Mouse (Mus musculus): ENCODE measurements around the gene Adprm. TPM values are rescaled to one million over a fixed set of nuclear protein-coding genes. Genes with fewer than 3 reads are reported as not detected.

Gene Adprm
- polyA plus RNA-seq, 1 experiment from 2014 or later: 35.3 TPM

DNA sequence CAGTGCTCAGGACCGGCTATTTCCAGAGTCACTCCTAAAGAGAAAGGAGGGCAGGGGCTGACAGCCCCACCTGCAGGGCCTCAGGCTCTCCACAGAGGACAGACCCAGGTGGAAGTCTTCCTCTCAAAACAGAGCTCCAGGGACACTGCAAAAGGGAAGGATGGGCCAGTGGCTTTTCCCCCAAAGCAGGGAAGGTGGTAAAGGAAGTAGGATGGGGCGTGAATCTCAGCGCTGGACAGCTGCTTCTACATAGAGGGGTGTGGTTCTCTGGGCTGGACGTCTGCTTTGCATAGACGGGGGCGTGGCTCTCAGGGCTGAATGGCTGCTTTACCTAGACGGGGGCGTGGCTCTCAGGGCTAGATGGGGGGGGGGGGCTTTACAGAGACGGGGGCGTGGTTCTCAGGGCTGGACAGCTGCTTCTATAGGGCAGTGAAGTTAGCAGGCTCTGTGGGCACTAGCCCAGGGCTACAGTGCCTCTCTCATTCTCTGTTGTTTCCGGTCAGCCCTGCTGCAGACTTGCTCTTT lies 28.8 kb upstream of the Adprm start:
- Histone ChIP-seq H3K4me2 (ENCODE audit: low read depth, severe bottlenecking) (no peak overlapping the region), H3K27ac (replicated peaks; ENCODE audit: low read depth, low read length) (no peak overlapping the region), H3K9me3 (ENCODE audit: control insufficient read depth, low read length) (no peaks in the 10 kb centered on the region), H3K4me3 (ENCODE audit: low read depth, low read length) (no peak overlapping the region), H3K9ac (ENCODE audit: low read length) (no peak overlapping the region), H3K27me3 (ENCODE audit: control insufficient read depth, insufficient read depth, low read length) (peaks cover 13% of the 10 kb centered on the region), H3K36me3 (ENCODE audit: control insufficient read depth, insufficient read depth, low read length) (no peaks in the 10 kb centered on the region), H3K4me1 (ENCODE audit: control insufficient read depth, insufficient read depth, low read length) (no peaks in the 10 kb centered on the region)
- peak; percentile 80 for ATAC-seq (ENCODE audit: insufficient number of reproducible peaks, low FRiP score, low TSS enrichment, low read depth)
- 5% methylated on average over 11 of the region's 11 CpGs for WGBS
- DNase-seq (ENCODE audit: low spot score): peak; percentile 75

DNA sequence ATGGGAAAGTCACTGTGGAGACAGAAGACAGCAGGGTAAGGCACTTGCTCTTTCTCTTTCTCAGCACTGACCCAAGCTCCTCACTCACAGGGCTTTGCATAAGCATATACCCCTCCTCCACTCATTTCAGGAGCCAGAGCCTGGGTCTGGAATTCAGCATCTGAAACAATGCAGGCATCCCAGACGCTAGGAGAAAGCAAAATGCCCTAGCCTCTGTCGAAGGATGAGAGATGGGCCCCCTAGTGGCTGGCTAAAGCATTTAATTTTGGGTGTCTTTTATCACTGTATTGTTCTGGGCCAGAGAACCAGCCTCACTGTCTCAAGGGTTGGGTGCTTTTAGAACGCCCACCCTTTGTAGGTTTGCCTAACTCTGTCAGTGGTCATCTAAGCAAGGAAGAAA lies 27.8 kb upstream of the Adprm start:
- no peak overlapping the region for H3K4me2 ChIP-seq (ENCODE audit: low read depth, severe bottlenecking)
- 5% methylated on average over 3 of the region's 3 CpGs for WGBS
- H3K36me3 ChIP-seq (ENCODE audit: control insufficient read depth, insufficient read depth, low read length): no peaks in the 10 kb centered on the region
- H3K4me3 ChIP-seq (ENCODE audit: low read depth, low read length): no peak overlapping the region
- no peak overlapping the region for H3K9ac ChIP-seq (ENCODE audit: low read length)
- DNase-seq (ENCODE audit: low spot score): peak; percentile 75
- H3K27ac ChIP-seq (replicated peaks; ENCODE audit: low read depth, low read length): no peak overlapping the region
- H3K9me3 ChIP-seq (ENCODE audit: control insufficient read depth, low read length): no peaks in the 10 kb centered on the region
- H3K4me1 ChIP-seq (ENCODE audit: control insufficient read depth, insufficient read depth, low read length): no peaks in the 10 kb centered on the region
- ATAC-seq (ENCODE audit: insufficient number of reproducible peaks, low FRiP score, low TSS enrichment, low read depth): no peak
- H3K27me3 ChIP-seq (ENCODE audit: control insufficient read depth, insufficient read depth, low read length): peaks cover 13% of the 10 kb centered on the region

DNA sequence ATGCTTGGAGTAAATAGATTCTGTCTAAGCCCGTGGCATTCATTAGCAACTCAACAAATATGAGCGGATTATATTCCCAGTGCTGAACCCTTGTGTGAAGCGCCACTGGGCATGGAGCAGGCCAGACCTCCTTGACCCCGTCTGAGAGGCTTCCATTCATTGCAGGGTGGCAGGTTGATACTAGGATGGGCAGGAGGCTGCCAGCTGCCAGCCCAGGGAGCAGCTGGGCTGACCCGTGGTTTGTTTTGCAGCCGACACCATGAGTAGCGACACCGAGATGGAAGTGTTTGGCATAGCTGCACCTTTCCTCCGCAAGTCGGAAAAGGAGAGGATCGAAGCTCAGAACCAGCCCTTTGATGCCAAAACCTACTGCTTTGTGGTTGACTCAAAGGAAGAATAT lies 27.3 kb upstream of the Adprm start:
- Histone ChIP-seq H3K4me2 (ENCODE audit: low read depth, severe bottlenecking) (no peak overlapping the region), H3K4me3 (ENCODE audit: low read depth, low read length) (no peak overlapping the region), H3K27ac (replicated peaks; ENCODE audit: low read depth, low read length) (no peak overlapping the region), H3K27me3 (ENCODE audit: control insufficient read depth, insufficient read depth, low read length) (peaks cover 9% of the 10 kb centered on the region), H3K9me3 (ENCODE audit: control insufficient read depth, low read length) (no peaks in the 10 kb centered on the region), H3K36me3 (ENCODE audit: control insufficient read depth, insufficient read depth, low read length) (no peaks in the 10 kb centered on the region), H3K4me1 (ENCODE audit: control insufficient read depth, insufficient read depth, low read length) (no peaks in the 10 kb centered on the region), H3K9ac (ENCODE audit: low read length) (no peak overlapping the region)
- no peak for ATAC-seq (ENCODE audit: insufficient number of reproducible peaks, low FRiP score, low TSS enrichment, low read depth)
- no peak for DNase-seq (ENCODE audit: low spot score)
- WGBS: 79% methylated on average over 11 of the region's 11 CpGs

DNA sequence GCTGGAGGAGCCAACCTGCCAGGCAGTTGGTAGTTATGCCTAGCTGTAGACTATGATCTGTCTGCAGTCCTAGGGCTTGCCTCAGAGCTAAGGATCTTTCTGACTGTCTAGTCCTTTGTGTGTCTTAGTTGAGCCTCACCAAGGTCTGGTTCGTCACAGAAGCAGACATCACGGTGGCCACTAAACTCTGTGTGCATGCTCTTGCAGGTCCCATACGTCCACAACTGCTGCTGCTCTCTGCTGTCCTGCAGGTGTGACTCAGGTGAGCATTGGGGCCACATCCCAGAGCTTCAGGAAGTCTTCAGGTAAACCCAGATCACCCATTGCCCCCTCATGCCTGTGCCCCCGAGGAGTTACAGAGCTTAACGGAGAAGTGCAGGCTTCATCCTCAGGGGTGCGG lies 26.5 kb upstream of the Adprm start:
- H3K4me3 ChIP-seq (ENCODE audit: low read depth, low read length): no peak overlapping the region
- H3K27me3 ChIP-seq (ENCODE audit: control insufficient read depth, insufficient read depth, low read length): peaks cover under 1% of the 10 kb centered on the region
- no peak overlapping the region for H3K9ac ChIP-seq (ENCODE audit: low read length)
- no peak for DNase-seq (ENCODE audit: low spot score)
- H3K4me2 ChIP-seq (ENCODE audit: low read depth, severe bottlenecking): no peak overlapping the region
- no peaks in the 10 kb centered on the region for H3K36me3 ChIP-seq (ENCODE audit: control insufficient read depth, insufficient read depth, low read length)
- WGBS: 87% methylated on average over 6 of the region's 6 CpGs
- ATAC-seq (ENCODE audit: insufficient number of reproducible peaks, low FRiP score, low TSS enrichment, low read depth): no peak
- H3K27ac ChIP-seq (replicated peaks; ENCODE audit: low read depth, low read length): no peak overlapping the region
- no peaks in the 10 kb centered on the region for H3K4me1 ChIP-seq (ENCODE audit: control insufficient read depth, insufficient read depth, low read length)
- H3K9me3 ChIP-seq (ENCODE audit: control insufficient read depth, low read length): no peaks in the 10 kb centered on the region

DNA sequence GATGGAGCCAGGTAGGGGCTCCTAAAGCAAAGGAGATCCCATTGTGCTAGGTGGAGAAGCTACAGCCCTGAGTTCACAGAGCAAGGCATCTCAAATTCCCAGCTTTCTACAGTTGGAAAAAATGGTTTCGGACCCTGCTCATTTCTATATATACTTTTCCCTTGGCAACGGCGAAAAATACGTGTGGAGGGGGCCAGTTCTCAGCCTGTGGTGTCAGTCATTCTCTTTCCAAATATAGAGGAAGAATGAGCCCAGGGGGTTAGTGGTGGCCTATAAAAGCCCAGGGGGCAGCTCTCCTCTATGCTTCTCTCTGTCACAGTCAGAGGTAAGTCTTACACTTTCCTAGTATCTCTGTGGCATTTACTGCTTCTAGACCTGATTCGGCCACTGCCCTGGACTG lies 25.6 kb upstream of the Adprm start, which contains the start of gene Myh3:
TSS of gene Myh3 (plus strand) at position 301 of the 400 bp plus-strand sequence.
- WGBS: 89% methylated on average over 5 of the region's 5 CpGs
- Histone ChIP-seq H3K9ac (ENCODE audit: low read length) (no peak within 1 kb of the TSS), H3K27me3 (ENCODE audit: control insufficient read depth, insufficient read depth, low read length) (no peaks in the 10 kb centered on the region), H3K4me3 (ENCODE audit: low read depth, low read length) (no peak within 1 kb of the TSS), H3K36me3 (ENCODE audit: control insufficient read depth, insufficient read depth, low read length) (no peaks in the 10 kb centered on the region), H3K9me3 (ENCODE audit: control insufficient read depth, low read length) (no peaks in the 10 kb centered on the region), H3K4me1 (ENCODE audit: control insufficient read depth, insufficient read depth, low read length) (no peaks in the 10 kb centered on the region), H3K27ac (replicated peaks; ENCODE audit: low read depth, low read length) (no peak within 1 kb of the TSS), H3K4me2 (ENCODE audit: low read depth, severe bottlenecking) (no peak within 1 kb of the TSS)
- ATAC-seq (ENCODE audit: insufficient number of reproducible peaks, low FRiP score, low TSS enrichment, low read depth) (no peak), DNase-seq (ENCODE audit: low spot score) (no peak)

DNA sequence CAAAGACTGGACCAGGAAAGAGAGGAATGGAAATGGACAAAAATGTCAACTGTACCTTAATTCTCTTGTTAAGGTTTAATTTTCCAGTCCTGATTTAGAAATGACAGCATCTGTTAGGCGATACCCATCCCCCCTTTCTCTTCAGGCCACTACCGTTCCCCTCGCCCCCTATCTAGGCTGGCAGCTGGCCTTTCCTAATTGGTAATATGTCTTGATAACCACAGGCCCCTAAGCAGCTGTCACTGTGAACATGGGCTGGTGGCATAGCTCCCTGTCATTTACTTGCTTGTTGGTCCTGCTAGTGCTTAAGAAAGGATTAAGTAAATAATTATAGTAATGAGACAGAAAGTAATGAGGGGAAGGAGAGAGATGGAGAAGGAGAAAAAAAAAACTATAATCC lies 25.0 kb upstream of the Adprm start:
- H3K9me3 ChIP-seq (ENCODE audit: control insufficient read depth, low read length): no peaks in the 10 kb centered on the region
- no peak overlapping the region for H3K4me2 ChIP-seq (ENCODE audit: low read depth, severe bottlenecking)
- no peaks in the 10 kb centered on the region for H3K36me3 ChIP-seq (ENCODE audit: control insufficient read depth, insufficient read depth, low read length)
- 54% methylated on average over 3 of the region's 3 CpGs for WGBS
- DNase-seq (ENCODE audit: low spot score) (no peak), ATAC-seq (ENCODE audit: insufficient number of reproducible peaks, low FRiP score, low TSS enrichment, low read depth) (no peak)
- H3K27ac ChIP-seq (replicated peaks; ENCODE audit: low read depth, low read length): no peak overlapping the region
- H3K9ac ChIP-seq (ENCODE audit: low read length): no peak overlapping the region
- no peaks in the 10 kb centered on the region for H3K27me3 ChIP-seq (ENCODE audit: control insufficient read depth, insufficient read depth, low read length)
- H3K4me1 ChIP-seq (ENCODE audit: control insufficient read depth, insufficient read depth, low read length): no peaks in the 10 kb centered on the region
- no peak overlapping the region for H3K4me3 ChIP-seq (ENCODE audit: low read depth, low read length)

DNA sequence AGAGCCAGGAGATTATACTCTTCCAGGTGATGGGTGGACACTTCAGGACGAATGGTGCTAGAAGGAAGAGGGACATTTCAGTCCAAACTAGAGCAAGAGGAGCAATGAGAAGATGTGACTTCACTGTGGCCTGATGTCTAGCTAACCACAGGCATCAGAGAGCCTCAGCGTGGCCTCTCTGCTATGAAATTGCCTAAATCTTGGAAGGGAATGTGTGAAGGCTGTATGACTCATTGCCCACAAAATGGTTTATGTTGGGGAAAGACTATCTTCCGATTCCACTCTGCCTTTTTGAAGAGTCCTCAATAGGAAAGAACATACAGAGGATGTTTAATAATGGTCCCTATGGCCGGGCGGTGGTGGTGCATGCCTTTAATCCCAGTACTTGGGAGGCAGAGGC lies 24.4 kb upstream of the Adprm start:
- Histone ChIP-seq H3K36me3 (ENCODE audit: control insufficient read depth, insufficient read depth, low read length) (no peaks in the 10 kb centered on the region), H3K4me3 (ENCODE audit: low read depth, low read length) (no peak overlapping the region), H3K4me2 (ENCODE audit: low read depth, severe bottlenecking) (no peak overlapping the region), H3K27me3 (ENCODE audit: control insufficient read depth, insufficient read depth, low read length) (no peaks in the 10 kb centered on the region), H3K27ac (replicated peaks; ENCODE audit: low read depth, low read length) (no peak overlapping the region), H3K9ac (ENCODE audit: low read length) (no peak overlapping the region), H3K9me3 (ENCODE audit: control insufficient read depth, low read length) (no peaks in the 10 kb centered on the region), H3K4me1 (ENCODE audit: control insufficient read depth, insufficient read depth, low read length) (no peaks in the 10 kb centered on the region)
- ATAC-seq (ENCODE audit: insufficient number of reproducible peaks, low FRiP score, low TSS enrichment, low read depth) (no peak), DNase-seq (ENCODE audit: low spot score) (no peak)
- WGBS: 89% methylated on average over 5 of the region's 5 CpGs

DNA sequence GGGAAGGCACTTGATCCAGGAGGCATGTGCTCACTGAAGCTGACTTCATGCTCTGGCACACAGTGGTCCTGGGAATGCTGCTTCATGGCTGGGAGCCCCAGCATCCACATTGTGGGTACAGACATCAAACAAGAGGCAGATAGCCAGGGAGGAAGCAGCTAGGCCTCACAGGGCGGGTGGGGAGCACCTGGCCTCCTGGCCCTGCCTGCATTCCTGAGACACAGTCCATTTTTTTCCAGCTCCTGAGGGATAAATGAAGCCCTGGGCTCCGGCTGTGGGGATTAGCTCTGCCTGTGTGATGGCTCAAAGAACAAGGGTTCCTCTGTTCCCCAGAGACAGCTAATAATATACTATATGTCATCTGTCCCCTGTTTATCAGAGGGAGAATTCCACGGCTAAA lies 22.6 kb upstream of the Adprm start:
- Histone ChIP-seq H3K27ac (replicated peaks; ENCODE audit: low read depth, low read length) (no peak overlapping the region), H3K9ac (ENCODE audit: low read length) (no peak overlapping the region), H3K9me3 (ENCODE audit: control insufficient read depth, low read length) (no peaks in the 10 kb centered on the region), H3K27me3 (ENCODE audit: control insufficient read depth, insufficient read depth, low read length) (no peaks in the 10 kb centered on the region), H3K4me1 (ENCODE audit: control insufficient read depth, insufficient read depth, low read length) (no peaks in the 10 kb centered on the region), H3K4me3 (ENCODE audit: low read depth, low read length) (no peak overlapping the region), H3K36me3 (ENCODE audit: control insufficient read depth, insufficient read depth, low read length) (no peaks in the 10 kb centered on the region), H3K4me2 (ENCODE audit: low read depth, severe bottlenecking) (no peak overlapping the region)
- WGBS: 61% methylated on average over 3 of the region's 3 CpGs
- DNase-seq (ENCODE audit: low spot score) (no peak), ATAC-seq (ENCODE audit: insufficient number of reproducible peaks, low FRiP score, low TSS enrichment, low read depth) (no peak)

DNA sequence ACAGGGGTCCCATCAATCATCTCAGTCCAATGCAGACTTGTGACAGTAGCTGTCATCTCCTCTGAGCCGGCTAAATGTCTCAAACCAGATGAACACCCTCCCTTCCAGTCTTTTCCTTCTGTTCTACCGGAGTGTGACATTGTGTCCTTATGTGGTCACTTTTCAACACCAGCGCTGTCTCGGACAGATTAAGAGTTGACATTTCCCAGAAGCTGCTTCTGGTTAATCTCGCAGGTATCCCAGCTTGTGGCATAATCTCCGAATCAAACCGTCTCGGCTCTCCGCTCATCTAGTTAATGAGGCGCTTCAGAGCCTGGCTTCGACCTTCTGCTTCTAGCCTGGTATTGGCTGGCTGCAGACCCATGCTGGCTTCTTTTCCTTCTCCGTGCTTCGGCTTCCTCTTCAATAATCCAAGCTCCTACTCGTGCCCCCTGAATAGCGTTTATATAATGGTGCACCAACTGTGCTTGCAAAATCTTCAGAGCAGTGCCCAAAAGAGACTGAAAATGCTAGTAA lies 20.3 kb upstream of the Adprm start:
- DNase-seq (ENCODE audit: low spot score) (no peak), ATAC-seq (ENCODE audit: insufficient number of reproducible peaks, low FRiP score, low TSS enrichment, low read depth) (no peak)
- Histone ChIP-seq H3K4me3 (ENCODE audit: low read depth, low read length) (no peak overlapping the region), H3K27ac (replicated peaks; ENCODE audit: low read depth, low read length) (no peak overlapping the region), H3K4me1 (ENCODE audit: control insufficient read depth, insufficient read depth, low read length) (no peaks in the 10 kb centered on the region), H3K9ac (ENCODE audit: low read length) (no peak overlapping the region), H3K36me3 (ENCODE audit: control insufficient read depth, insufficient read depth, low read length) (no peaks in the 10 kb centered on the region), H3K27me3 (ENCODE audit: control insufficient read depth, insufficient read depth, low read length) (no peaks in the 10 kb centered on the region), H3K4me2 (ENCODE audit: low read depth, severe bottlenecking) (no peak overlapping the region), H3K9me3 (ENCODE audit: control insufficient read depth, low read length) (no peaks in the 10 kb centered on the region)
- WGBS: 83% methylated on average over 15 of the region's 15 CpGs

Data from limb, embryonic 11.5 days (tissue).